Mouse (Mus musculus): ENCODE data around the gene Ddx28.

Ddx28 gene

GRCm38 (mm10) chr8:106011643-106011986 lies at the start of gene Ddx28:
TSS of gene Ddx28 (minus strand) at chr8:106011882.
- DNase-seq (ENCODE audit: extremely low read depth, low read depth, low spot score) = no peak

DNA sequence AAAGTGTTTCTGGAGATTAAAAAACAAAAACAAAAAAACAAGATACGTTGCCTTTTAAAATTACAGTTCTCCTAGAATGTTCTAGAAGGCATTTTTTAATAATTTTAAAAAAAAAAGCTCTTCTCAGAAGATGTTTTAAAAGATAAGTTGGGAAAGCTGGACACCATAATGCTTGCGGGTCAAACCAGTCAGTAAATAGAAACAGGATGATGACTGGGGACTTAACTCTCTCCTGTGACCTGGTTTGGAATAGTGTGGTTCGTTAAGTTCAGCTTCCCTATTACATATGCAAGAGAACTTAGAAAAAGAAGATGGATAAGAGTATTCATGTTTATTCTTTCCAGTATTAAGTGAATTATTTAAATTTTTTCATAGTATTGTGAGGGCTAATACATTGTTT lies 48.8 kb upstream of the Ddx28 start:
- no peak for DNase-seq (ENCODE audit: extremely low read depth, low read depth, low spot score)

GRCm38 (mm10) chr8:106059613-106060371 lies 48.1 kb upstream of the Ddx28 start:
- DNase-seq (ENCODE audit: extremely low read depth, low read depth, low spot score) = no peak

DNA sequence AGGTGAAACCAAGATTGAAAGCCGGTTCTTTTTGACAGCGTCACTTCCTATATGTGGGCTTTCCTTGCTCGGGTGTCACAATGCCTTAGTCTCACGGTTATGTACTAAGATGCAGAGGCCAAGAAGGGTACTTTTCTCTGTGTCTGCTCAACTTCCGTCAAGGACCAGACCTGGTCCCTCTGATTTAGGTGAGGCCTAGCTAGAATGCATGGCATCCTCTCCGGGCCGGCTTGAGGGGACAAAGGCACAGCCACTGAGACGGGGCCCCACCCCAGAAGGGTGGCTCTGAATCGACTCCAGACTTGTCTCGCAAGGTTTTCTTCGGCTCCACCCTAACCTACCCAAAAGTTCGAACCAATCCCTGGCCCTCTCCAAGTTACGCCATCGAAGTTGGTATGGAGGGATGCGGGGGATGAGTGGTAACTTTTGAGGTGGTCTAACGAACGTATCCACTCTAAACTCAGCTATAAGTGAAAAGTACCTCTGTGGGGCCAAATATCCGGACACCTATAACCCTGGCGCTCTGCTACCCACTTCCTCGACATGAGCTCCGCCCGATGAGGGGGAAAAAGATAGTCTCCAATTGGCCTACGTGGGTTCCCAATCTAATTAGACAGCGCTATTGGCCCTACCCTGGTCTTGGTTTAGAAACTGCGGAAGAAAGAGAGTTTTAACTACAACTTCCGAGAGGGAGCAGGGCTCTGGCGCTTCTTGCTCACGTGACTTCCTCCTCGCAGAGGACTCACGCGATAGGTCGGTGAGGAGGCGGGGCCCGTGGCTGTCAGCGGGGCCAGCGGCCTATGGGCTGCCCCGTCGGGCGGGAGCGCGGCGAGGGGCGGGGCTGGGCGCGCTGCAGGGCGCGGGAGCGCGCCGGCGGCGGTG lies 47.3 kb upstream of the Ddx28 start, which contains the start of gene Nfatc3:
Nfatc3 (plus strand) TSS at position 110 of the 882 bp plus-strand sequence.
- DNase-seq (ENCODE audit: extremely low read depth, low read depth, low spot score) = peak; percentile 74

DNA sequence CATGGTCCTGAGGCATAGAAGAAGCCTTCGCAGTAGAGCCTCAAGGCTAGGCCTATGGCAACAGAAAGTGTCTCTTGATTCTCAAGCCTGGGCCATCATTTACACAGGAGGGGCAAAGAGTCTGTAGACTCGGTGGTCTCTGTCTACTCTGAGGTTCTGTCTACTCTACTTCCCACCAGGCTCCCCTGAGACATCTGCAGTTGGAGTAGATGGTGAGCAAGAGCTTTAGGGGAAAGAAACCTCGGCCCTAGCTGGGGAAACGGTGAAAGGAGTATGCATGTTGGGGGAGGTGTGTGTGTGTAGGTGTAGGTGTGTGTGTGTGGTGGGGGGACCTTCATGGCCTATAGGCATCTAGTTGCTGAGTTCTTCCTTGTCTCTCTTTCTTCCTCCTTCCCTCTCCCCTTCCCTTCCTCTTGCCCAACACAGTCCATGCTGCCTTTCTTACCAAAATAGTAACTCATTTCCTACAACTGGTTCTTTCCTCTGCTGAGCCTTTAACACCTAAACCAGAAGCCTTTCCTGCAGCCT lies 44.8 kb upstream of the Ddx28 start:
- no peak for DNase-seq (ENCODE audit: extremely low read depth, low read depth, low spot score)

GRCm38 (mm10) chr8:106055038-106055437 lies 43.4 kb upstream of the Ddx28 start:
- no peak for DNase-seq (ENCODE audit: extremely low read depth, low read depth, low spot score)

DNA sequence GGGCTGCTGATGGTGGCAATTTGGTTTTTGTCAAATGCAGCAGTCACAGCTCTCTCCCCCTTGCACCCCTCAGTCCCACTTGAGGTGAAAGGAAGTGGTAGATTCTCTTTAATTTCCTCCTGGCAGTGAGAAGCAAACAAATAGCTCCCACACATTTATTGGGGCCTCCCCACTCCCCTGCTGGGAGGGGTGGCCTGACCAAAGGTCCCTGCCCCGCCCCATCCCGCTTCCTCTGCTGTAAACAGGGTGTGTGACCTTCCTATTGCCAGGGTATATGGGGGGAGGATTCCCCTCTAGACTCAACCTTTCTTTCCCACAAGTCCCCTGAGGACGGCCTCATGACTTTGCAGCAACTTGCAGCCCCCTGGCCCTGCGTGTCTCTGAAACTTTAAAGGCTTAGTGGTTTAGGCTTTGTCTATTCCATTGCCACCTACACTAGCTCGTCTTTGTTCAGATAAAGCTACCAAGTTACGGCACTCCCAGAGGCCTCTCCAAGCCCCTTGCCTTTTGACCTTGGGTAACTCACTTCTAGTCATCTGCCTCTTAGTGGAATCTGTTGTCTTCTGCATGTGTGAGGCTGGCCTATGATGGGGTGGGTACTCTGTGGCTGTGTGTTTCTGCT lies 42.6 kb upstream of the Ddx28 start:
- no peak for DNase-seq (ENCODE audit: extremely low read depth, low read depth, low spot score)

GRCm38 (mm10) chr8:106052510-106053089 lies 40.9 kb upstream of the Ddx28 start:
- no peak for DNase-seq (ENCODE audit: extremely low read depth, low read depth, low spot score)

- DNase-seq (ENCODE audit: extremely low read depth, low read depth, low spot score) = no peak
Measured at GRCm38 (mm10) chr8:106051068-106051467, 39.4 kb upstream of the Ddx28 start.

GRCm38 (mm10) chr8:106049840-106050239 lies 38.2 kb upstream of the Ddx28 start:
- DNase-seq (ENCODE audit: extremely low read depth, low read depth, low spot score) = no peak

DNA sequence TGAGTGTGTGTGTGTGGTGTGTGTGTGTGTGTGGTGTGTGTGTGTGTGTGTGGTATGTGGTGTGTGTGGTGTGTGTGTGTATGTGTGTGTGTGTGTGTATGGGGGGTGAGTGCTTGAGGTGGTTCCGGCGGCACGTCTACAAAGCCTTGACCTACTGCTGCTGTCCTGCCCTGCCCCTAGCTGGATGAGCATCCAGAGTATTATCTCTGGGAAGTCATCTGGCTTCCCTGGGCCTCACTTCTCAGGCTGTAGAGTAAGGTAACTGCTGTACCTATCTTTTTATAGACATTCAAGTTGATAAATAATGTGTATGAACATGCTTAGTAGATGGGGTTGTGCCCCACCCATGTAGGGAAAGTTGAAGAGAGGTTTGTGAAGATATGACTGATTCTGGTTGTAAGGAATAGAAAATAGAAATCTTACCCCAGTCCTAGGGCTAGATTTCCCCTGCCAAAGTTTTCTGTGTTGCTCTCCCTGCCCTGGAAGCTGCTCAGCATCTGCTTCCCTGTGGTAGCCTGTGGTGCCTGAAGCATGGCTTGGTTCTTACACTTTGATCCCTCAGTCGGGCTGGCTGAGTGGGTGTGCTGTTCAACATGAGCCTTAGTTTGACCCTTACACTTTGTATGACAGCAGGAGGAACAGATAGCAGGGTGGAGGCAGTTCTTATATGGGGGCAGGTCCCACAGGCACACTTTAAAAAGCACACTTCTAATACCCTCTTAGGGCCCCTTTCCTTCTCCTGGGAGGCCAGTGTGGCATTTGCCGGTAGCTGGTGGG lies 36.4 kb upstream of the Ddx28 start:
- no peak for DNase-seq (ENCODE audit: extremely low read depth, low read depth, low spot score)

DNA sequence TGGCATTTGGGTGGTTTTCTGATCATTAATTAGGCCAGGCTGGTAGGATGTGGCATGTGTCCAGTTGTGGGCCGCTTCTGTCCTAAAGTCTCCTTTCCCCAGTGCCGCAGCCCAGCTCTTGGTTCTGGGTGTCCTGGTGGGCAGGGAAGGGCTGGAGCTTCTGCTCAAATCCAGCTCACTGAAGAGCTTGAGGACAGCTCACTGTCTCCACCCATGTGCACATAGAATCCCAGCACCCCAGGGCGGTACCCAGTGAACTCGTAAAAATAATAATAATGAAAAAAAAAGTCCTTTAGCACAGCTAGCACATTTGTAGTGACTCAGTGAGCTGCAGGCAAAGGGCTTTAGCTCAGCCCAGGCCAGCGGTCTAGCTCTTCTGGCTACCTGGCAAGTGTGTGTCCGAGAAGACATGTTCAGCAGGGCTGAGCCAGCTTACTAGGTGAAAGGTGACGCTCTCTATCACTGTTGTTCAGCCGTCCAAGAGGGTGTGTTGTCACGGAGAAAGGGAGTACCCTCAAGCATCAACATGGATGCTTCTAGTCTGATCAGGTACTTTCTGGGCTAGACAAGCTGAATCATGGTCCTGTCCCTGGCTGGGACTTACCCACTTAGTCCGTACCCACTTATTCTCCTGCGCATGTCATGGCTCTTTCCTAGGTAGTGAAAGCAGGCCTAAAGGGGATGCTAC lies 35.3 kb upstream of the Ddx28 start:
- peak; percentile 78 for DNase-seq (ENCODE audit: extremely low read depth, low read depth, low spot score)

DNA sequence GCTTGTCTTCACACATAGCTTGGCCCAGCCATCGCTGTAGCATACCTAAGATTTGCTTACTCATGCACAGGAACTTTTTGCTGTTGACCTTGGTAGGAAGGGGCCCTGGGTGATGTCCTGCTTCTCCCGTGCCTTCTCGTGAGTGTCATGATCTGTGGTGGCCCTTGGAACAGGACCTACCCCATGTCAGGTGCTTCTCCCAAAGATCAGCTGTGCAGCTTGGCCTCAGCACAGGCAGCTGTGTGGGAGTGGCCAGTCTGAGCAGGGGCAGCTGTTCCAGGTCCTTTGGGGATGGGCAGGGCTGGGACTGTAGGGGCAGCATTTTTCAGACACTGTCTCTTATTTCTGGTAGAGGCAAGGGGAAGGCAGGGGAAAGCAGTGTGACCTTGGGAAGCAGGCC lies 32.5 kb upstream of the Ddx28 start:
- DNase-seq (ENCODE audit: extremely low read depth, low read depth, low spot score) = no peak

DNA sequence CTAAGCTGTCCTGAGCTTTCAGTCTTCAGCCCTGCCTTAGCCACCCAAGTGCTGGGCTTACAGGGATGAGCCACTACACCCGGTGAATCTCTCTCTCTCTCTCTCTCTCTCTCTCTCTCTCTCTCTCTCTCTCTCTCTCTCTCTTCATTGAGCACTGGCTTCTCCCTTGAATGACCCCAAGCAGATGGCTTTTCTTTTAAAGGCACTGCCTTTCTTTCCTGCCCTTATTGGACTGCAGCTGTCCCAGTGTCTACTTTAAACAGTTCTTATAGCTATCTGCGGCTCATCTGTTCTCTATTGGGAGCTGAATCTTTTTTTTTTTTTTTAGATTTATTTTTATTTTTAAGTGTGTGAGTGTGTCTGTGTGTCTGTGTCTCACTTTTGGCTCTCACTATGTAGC lies 31.4 kb upstream of the Ddx28 start:
- no peak for DNase-seq (ENCODE audit: extremely low read depth, low read depth, low spot score)

GRCm38 (mm10) chr8:106040218-106040617 lies 28.5 kb upstream of the Ddx28 start:
- DNase-seq (ENCODE audit: extremely low read depth, low read depth, low spot score) = no peak

DNA sequence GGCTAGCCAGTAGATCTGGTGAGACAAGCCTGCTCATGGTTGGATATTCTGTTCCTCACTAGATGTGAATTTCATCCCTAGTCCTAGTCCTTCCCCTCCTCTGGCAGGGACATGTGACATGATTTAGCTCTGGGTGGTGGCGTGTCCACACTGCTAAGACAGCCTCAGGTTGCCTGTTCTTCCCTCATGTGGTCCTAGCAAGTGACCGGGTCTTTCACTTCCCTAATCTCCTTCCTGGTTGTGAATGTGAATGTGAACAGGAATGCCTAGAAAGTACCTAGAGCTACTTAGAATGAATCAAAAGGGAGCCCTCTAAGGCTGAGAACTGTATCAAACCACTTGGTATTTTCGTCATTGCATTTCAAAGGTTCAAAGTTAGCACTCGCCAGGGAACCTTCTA lies 27.9 kb upstream of the Ddx28 start:
- no peak for DNase-seq (ENCODE audit: extremely low read depth, low read depth, low spot score)

- DNase-seq (ENCODE audit: extremely low read depth, low read depth, low spot score) = no peak
Measured at GRCm38 (mm10) chr8:106038721-106039120, 27.0 kb upstream of the Ddx28 start.

GRCm38 (mm10) chr8:106022483-106022882 lies 10.8 kb upstream of the Ddx28 start:
- DNase-seq (ENCODE audit: extremely low read depth, low read depth, low spot score) = no peak

DNA sequence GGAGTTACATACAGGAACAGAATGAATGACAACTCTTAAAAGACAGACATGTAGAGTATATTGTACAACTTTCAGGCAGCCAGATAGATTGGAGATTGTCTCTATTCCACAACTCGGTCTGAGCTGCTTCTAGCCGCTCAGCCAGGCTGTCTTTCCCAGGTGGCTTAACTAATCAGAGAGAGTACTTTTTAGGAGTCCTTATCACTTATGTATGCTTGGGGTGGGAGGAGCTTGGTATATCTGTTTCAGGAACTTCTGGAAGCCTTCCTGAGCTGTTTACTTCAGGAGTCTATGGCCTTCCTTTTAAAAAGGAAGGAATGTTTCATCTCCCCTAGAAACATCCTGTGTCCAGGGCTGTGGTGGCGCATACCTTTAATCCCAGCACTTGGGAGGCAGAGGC lies 6.4 kb upstream of the Ddx28 start:
- no peak for DNase-seq (ENCODE audit: extremely low read depth, low read depth, low spot score)

GRCm38 (mm10) chr8:106017130-106017529 lies 5.4 kb upstream of the Ddx28 start:
- DNase-seq (ENCODE audit: extremely low read depth, low read depth, low spot score) = no peak
